Mouse (Mus musculus) Patski (cell line): ENCODE measurements around the gene Gm20458. TPM values are rescaled to one million over a fixed set of nuclear protein-coding genes. Genes with fewer than 3 reads are reported as not detected.

Experiments used
- ATAC-seq: fragments of 100-300 bp; one replicate; pipeline ENCODE4 v1.8.0; 2021
- CTCF ChIA-PET: fragments of 350-600 bp; sonication (Branson Sonifier 250); formaldehyde crosslinking; loops from one replicate; lab custom pipeline; 2022; ENCODE audit warnings: inconsistent platforms; lab: Charles Lee
- POLR2A ChIA-PET: fragments of 350-600 bp; sonication (Branson Sonifier 250); formaldehyde crosslinking; loops from one replicate; lab custom pipeline; 2022; ENCODE audit warnings: antibody characterized with exemption, inconsistent platforms; lab: Charles Lee
- DNase-seq: peaks from one replicate; pipeline ENCODE4 v3.0.0-alpha.2; 2011; ENCODE audit warnings: low read depth, low spot score
- H3K27me3 ChIP-seq: fragments of 371-371 bp; one replicate; pipeline ENCODE4 v1.5.1; 2021
- CTCF ChIP-seq: fragments of 100-300 bp; IDR thresholded peaks from one replicate; pipeline ENCODE4 v1.5.1; 2021
- in situ Hi-C: fragments of 300-500 bp; cut with MboI; formaldehyde crosslinking; loops from 3 replicates; pipeline ENCODE4 v1.11.1; 2018; ENCODE audit warnings: low pct_unique_long_range_greater_than_20kb, mixed read lengths
- polyA plus RNA-seq: library from polyadenylated mRNA; unstranded; gene quantifications from one replicate; pipeline ENCODE4 v1.2.3, GENCODE M21; 2021

Gene Gm20458
- polyA plus RNA-seq, 1 experiment from 2014 or later, result 18.5 TPM

GRCm38 (mm10) chr2:164517485-164518221 lies 56.9 kb downstream of the Gm20458 start:
- no peak for DNase-seq
- POLR2A ChIA-PET, result interaction anchor here (1.0 to 2.4 kb wide), 5 partner anchors 18 to 98 kb away, joined by 3 to 7 read pairs (median 4); partner anchors contain the start of gene Pigt
- in situ Hi-C loops, result loop anchor here (5.0 kb wide), 2 partner anchors 55 to 100 kb away; partner anchors contain the start of gene Gm20458
- CTCF ChIA-PET, result interaction anchor here (0.7 to 2.6 kb wide), 22 partner anchors 11 to 428 kb away, joined by 3 to 19 read pairs (median 4); partner anchors contain the start of genes Dbndd2, Gm20458 and Sys1
- TF ChIP-seq CTCF, result no peak
- ATAC-seq, result no peak
- H3K27me3 ChIP-seq, result no peaks in the 10 kb centered on the region

- CTCF ChIA-PET, result interaction anchor here (0.7 to 2.6 kb wide), 23 partner anchors 12 to 429 kb away, joined by 3 to 19 read pairs (median 4); partner anchors contain the start of genes Dbndd2, Gm20458 and Sys1
- peak; percentile 77 for ATAC-seq
- in situ Hi-C loops, result loop anchor here (5.0 kb wide), 2 partner anchors 56 to 101 kb away; partner anchors contain the start of gene Gm20458
- no peaks in the 10 kb centered on the region for H3K27me3 ChIP-seq
- no peak for DNase-seq
- no peak for TF ChIP-seq CTCF
- POLR2A ChIA-PET, result interaction anchor here (0.6 to 2.4 kb wide), 7 partner anchors 18 to 99 kb away, joined by 3 to 7 read pairs (median 4); partner anchors contain the start of genes Gm20458 and Pigt
Observed at GRCm38 (mm10) chr2:164518266-164519170, 57.8 kb downstream of the Gm20458 start.

- ATAC-seq (no peak), DNase-seq (no peak)
- ChIA-PET CTCF (interaction anchor here (1.2 to 2.6 kb wide), 14 partner anchors 12 to 80 kb away, joined by 4 to 19 read pairs (median 6); partner anchors contain the start of genes Dbndd2, Gm20458 and Sys1), POLR2A (interaction anchor here (0.6 to 2.4 kb wide), 3 partner anchors 59 to 100 kb away, joined by 3 to 7 read pairs (median 4); partner anchors contain the start of gene Gm20458)
- TF ChIP-seq CTCF, result no peak
- H3K27me3 ChIP-seq, result no peaks in the 10 kb centered on the region
- in situ Hi-C loops, result loop anchor here (5.0 kb wide), 2 partner anchors 57 to 102 kb away; partner anchors contain the start of gene Gm20458
Observed at GRCm38 (mm10) chr2:164519171-164519526, 58.4 kb downstream of the Gm20458 start.

GRCm38 (mm10) chr2:164520782-164521181 lies 60.0 kb downstream of the Gm20458 start:
- in situ Hi-C loops, result no loop called here
- H3K27me3 ChIP-seq, result no peaks in the 10 kb centered on the region

GRCm38 (mm10) chr2:164521841-164522240 lies 61.1 kb downstream of the Gm20458 start:
- peak; percentile 61 for ATAC-seq
- CTCF ChIA-PET, result interaction anchor here (0.7 to 2.7 kb wide), 15 partner anchors 9 to 105 kb away, joined by 3 to 19 read pairs (median 5); partner anchors contain the start of genes Gm20458 and Trp53tg5
- POLR2A ChIA-PET, result interaction anchor here (0.9 to 1.5 kb wide), 4 partner anchors 9 to 99 kb away, joined by 3 read pairs; no protein-coding TSS in a partner anchor
- in situ Hi-C loops, result no loop called here
- H3K27me3 ChIP-seq, result no peaks in the 10 kb centered on the region
- no peak for TF ChIP-seq CTCF
- DNase-seq, result peak; percentile 89

More at GRCm38 (mm10) chr2:164520782-164521181, 60.0 kb downstream of the Gm20458 start:
- DNase-seq (no peak), ATAC-seq (no peak)
- POLR2A ChIA-PET, result no interaction called here
- CTCF ChIA-PET, result interaction anchor here (0.8 to 2.7 kb wide), 12 partner anchors 10 to 104 kb away, joined by 3 to 19 read pairs (median 5); partner anchors contain the start of gene Gm20458
- peak; percentile 77 for TF ChIP-seq CTCF

- in situ Hi-C loops, result no loop called here
- TF ChIP-seq CTCF, result no peak
- no peaks in the 10 kb centered on the region for H3K27me3 ChIP-seq
- ATAC-seq, result no peak
- ChIA-PET CTCF (interaction anchor here (0.7 to 2.7 kb wide), 12 partner anchors 9 to 104 kb away, joined by 3 to 19 read pairs (median 5); partner anchors contain the start of genes Gm20458 and Trp53tg5), POLR2A (interaction anchor here (0.9 to 1.5 kb wide), 4 partner anchors 8 to 99 kb away, joined by 3 read pairs; no protein-coding TSS in a partner anchor)
- no peak for DNase-seq
Observed at GRCm38 (mm10) chr2:164522280-164522679, 61.5 kb downstream of the Gm20458 start.

- no peak for TF ChIP-seq CTCF
- no peak for ATAC-seq
- ChIA-PET POLR2A (no interaction called here), CTCF (no interaction called here)
- H3K27me3 ChIP-seq, result no peaks in the 10 kb centered on the region
- in situ Hi-C loops, result no loop called here
- no peak for DNase-seq
Observed at GRCm38 (mm10) chr2:164523301-164523773, 62.6 kb downstream of the Gm20458 start.

- in situ Hi-C loops, result loop anchor here (25.0 kb wide), 1 partner anchor 416 kb away; no protein-coding TSS in a partner anchor
Observed at GRCm38 (mm10) chr2:164528557-164528956, 67.8 kb downstream of the Gm20458 start.

GRCm38 (mm10) chr2:164531169-164531568 lies 70.4 kb downstream of the Gm20458 start:
- ChIA-PET POLR2A (interaction anchor here (0.8 to 1.0 kb wide), 2 partner anchors 9 kb away, joined by 3 read pairs; no protein-coding TSS in a partner anchor), CTCF (interaction anchor here (0.8 to 4.5 kb wide), 19 partner anchors 10 to 142 kb away, joined by 3 to 31 read pairs (median 4); partner anchors contain the start of gene Gm20458)
- no peaks in the 10 kb centered on the region for H3K27me3 ChIP-seq
- ATAC-seq, result no peak
- TF ChIP-seq CTCF, result peak; percentile 83
- in situ Hi-C loops, result loop anchor here (25.0 kb wide), 1 partner anchor 419 kb away; no protein-coding TSS in a partner anchor
- DNase-seq, result no peak

More at GRCm38 (mm10) chr2:164528557-164528956, 67.8 kb downstream of the Gm20458 start:
- CTCF ChIA-PET, result interaction anchor here (4.5 kb wide), 1 partner anchor 14 kb away, joined by 31 read pairs; no protein-coding TSS in a partner anchor
- no peaks in the 10 kb centered on the region for H3K27me3 ChIP-seq
- DNase-seq (no peak), ATAC-seq (no peak)
- POLR2A ChIA-PET, result no interaction called here
- TF ChIP-seq CTCF, result no peak
